Mouse (Mus musculus): Measurements from ENCODE around the gene 4930404N11Rik. TPM values are rescaled to one million over a fixed set of nuclear protein-coding genes. Genes with fewer than 3 reads are reported as not detected.
A peak's percentile ranks its signal among the peaks of the same experiment; 100 is the strongest.

The 4930404N11Rik gene
- polyA plus RNA-seq, 2 experiments: 0.37 to 0.43 TPM

DNA sequence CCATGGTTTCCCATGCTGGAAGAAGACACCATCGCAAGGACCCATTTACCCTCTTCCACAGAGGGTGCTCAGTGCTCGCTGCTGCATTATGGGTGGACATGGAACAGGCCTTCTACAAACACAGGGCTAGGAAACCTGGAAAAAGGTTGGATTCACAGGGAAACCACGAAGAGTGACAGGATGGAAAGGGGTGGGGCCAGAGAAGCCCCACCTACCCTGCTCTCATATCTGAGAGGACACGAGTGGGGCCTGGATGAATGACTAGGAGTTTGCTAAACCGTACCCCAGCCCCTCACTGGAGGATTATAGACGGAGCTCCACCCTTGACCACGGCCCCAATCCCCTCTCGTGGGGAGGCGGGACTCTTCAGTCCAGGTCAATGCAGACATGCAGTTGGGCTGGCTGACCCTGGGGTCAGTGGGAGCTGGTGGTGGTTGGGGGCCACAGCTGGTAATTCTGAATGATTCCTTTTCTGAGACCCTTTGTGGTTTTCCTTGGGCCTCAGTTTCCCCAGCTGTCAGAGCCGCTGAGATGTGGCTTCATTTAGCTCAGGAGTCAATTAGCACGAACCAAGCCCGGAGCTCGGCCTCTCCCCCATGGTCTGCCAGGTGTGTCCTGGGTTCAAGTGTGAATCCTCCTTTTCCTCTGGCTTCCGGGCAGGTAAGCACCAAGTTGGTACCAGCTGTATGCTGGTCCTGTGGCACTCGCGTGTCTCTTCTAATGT, 47.1 kb upstream of the 4930404N11Rik start:
- WGBS: 77% methylated on average over 16 of the region's 16 CpGs
- no peak overlapping the region for H3K9ac ChIP-seq (ENCODE audit: low read depth, low read length, severe bottlenecking)
- H3K36me3 ChIP-seq (ENCODE audit: control insufficient read depth, insufficient read depth, low read length): peaks cover 44% of the 10 kb centered on the region
- ATAC-seq (ENCODE audit: low FRiP score, low read depth): no peak
- H3K4me3 ChIP-seq (replicated peaks; ENCODE audit: low read length): no peak overlapping the region
- peak overlapping the region; percentile 63; the same call in 1 of the 2 replicates for H3K27ac ChIP-seq (replicated peaks; ENCODE audit: low read depth, low read length)
- TF ChIP-seq POLR2A (IDR thresholded peaks at IDR 0.05; ENCODE audit: borderline replicate concordance, extremely low read depth, insufficient read depth, insufficient read length): no peak
- H3K27me3 ChIP-seq (ENCODE audit: control insufficient read depth, insufficient read depth, low read length): no peaks in the 10 kb centered on the region
- peaks cover 77% of the 10 kb centered on the region for H3K4me1 ChIP-seq (ENCODE audit: control insufficient read depth, insufficient read depth, low read length)
- H3K9me3 ChIP-seq (ENCODE audit: control insufficient read depth, low read length): no peaks in the 10 kb centered on the region
- no peak for DNase-seq (ENCODE audit: low spot score)
- H3K4me2 ChIP-seq (replicated peaks; ENCODE audit: low read depth, low read length, severe bottlenecking): no peak overlapping the region

- Histone ChIP-seq H3K27me3 (ENCODE audit: control insufficient read depth, insufficient read depth, low read length) (no peaks in the 10 kb centered on the region), H3K9me3 (ENCODE audit: control insufficient read depth, low read length) (no peaks in the 10 kb centered on the region), H3K4me1 (ENCODE audit: control insufficient read depth, insufficient read depth, low read length) (peaks cover 77% of the 10 kb centered on the region), H3K27ac (replicated peaks; ENCODE audit: low read depth, low read length) (peak overlapping the region; percentile 63), H3K36me3 (ENCODE audit: control insufficient read depth, insufficient read depth, low read length) (peaks cover 51% of the 10 kb centered on the region), H3K9ac (ENCODE audit: low read depth, low read length, severe bottlenecking) (no peak overlapping the region), H3K4me3 (replicated peaks; ENCODE audit: low read length) (no peak overlapping the region), H3K4me2 (replicated peaks; ENCODE audit: low read depth, low read length, severe bottlenecking) (no peak overlapping the region; the same call in 1 of the 2 replicates)
- no peak for TF ChIP-seq POLR2A (IDR thresholded peaks at IDR 0.05; ENCODE audit: borderline replicate concordance, extremely low read depth, insufficient read depth, insufficient read length)
- 61% methylated on average over 17 of the region's 18 CpGs for WGBS
- DNase-seq (ENCODE audit: low spot score) (peak; percentile 55), ATAC-seq (ENCODE audit: low FRiP score, low read depth) (no peak)
Observed at GRCm38 (mm10) chr10:81411471-81412400, 46.1 kb upstream of the 4930404N11Rik start.

GRCm38 (mm10) chr10:81410981-81411380, 45.4 kb upstream of the 4930404N11Rik start:
- Histone ChIP-seq H3K9ac (ENCODE audit: low read depth, low read length, severe bottlenecking) (no peak overlapping the region), H3K27me3 (ENCODE audit: control insufficient read depth, insufficient read depth, low read length) (no peaks in the 10 kb centered on the region), H3K4me1 (ENCODE audit: control insufficient read depth, insufficient read depth, low read length) (peaks cover 71% of the 10 kb centered on the region), H3K4me3 (replicated peaks; ENCODE audit: low read length) (no peak overlapping the region), H3K36me3 (ENCODE audit: control insufficient read depth, insufficient read depth, low read length) (peaks cover 58% of the 10 kb centered on the region), H3K27ac (replicated peaks; ENCODE audit: low read depth, low read length) (peak overlapping the region; percentile 63), H3K4me2 (replicated peaks; ENCODE audit: low read depth, low read length, severe bottlenecking) (peak overlapping the region; percentile 7; the same call in 1 of the 2 replicates), H3K9me3 (ENCODE audit: control insufficient read depth, low read length) (no peaks in the 10 kb centered on the region)
- 70% methylated on average over 9 of the region's 9 CpGs for WGBS
- no peak for TF ChIP-seq POLR2A (IDR thresholded peaks at IDR 0.05; ENCODE audit: borderline replicate concordance, extremely low read depth, insufficient read depth, insufficient read length)
- ATAC-seq (ENCODE audit: low FRiP score, low read depth) (no peak), DNase-seq (ENCODE audit: low spot score) (no peak)

- Histone ChIP-seq H3K27me3 (ENCODE audit: control insufficient read depth, insufficient read depth, low read length) (no peaks in the 10 kb centered on the region), H3K9me3 (ENCODE audit: control insufficient read depth, low read length) (no peaks in the 10 kb centered on the region), H3K4me1 (ENCODE audit: control insufficient read depth, insufficient read depth, low read length) (peaks cover 65% of the 10 kb centered on the region), H3K27ac (replicated peaks; ENCODE audit: low read depth, low read length) (no peak overlapping the region; the same call in 1 of the 2 replicates), H3K9ac (ENCODE audit: low read depth, low read length, severe bottlenecking) (no peak overlapping the region), H3K4me2 (replicated peaks; ENCODE audit: low read depth, low read length, severe bottlenecking) (no peak overlapping the region), H3K36me3 (ENCODE audit: control insufficient read depth, insufficient read depth, low read length) (peaks cover 62% of the 10 kb centered on the region), H3K4me3 (replicated peaks; ENCODE audit: low read length) (no peak overlapping the region)
- no peak for TF ChIP-seq POLR2A (IDR thresholded peaks at IDR 0.05; ENCODE audit: borderline replicate concordance, extremely low read depth, insufficient read depth, insufficient read length)
- WGBS: 58% methylated on average over 4 of the region's 4 CpGs
- DNase-seq (ENCODE audit: low spot score): no peak
- no peak for ATAC-seq (ENCODE audit: low FRiP score, low read depth)
Observed at GRCm38 (mm10) chr10:81410350-81410749, 44.7 kb upstream of the 4930404N11Rik start.

GRCm38 (mm10) chr10:81409330-81409729, 43.7 kb upstream of the 4930404N11Rik start:
- Histone ChIP-seq H3K9me3 (ENCODE audit: control insufficient read depth, low read length) (no peaks in the 10 kb centered on the region), H3K27me3 (ENCODE audit: control insufficient read depth, insufficient read depth, low read length) (no peaks in the 10 kb centered on the region), H3K4me1 (ENCODE audit: control insufficient read depth, insufficient read depth, low read length) (peaks cover 59% of the 10 kb centered on the region), H3K36me3 (ENCODE audit: control insufficient read depth, insufficient read depth, low read length) (peaks cover 63% of the 10 kb centered on the region), H3K27ac (replicated peaks; ENCODE audit: low read depth, low read length) (no peak overlapping the region), H3K4me3 (replicated peaks; ENCODE audit: low read length) (no peak overlapping the region), H3K4me2 (replicated peaks; ENCODE audit: low read depth, low read length, severe bottlenecking) (no peak overlapping the region), H3K9ac (ENCODE audit: low read depth, low read length, severe bottlenecking) (no peak overlapping the region)
- peak; percentile 4; the same call in 1 of the 2 replicates for ATAC-seq (ENCODE audit: low FRiP score, low read depth)
- TF ChIP-seq POLR2A (IDR thresholded peaks at IDR 0.05; ENCODE audit: borderline replicate concordance, extremely low read depth, insufficient read depth, insufficient read length): no peak
- DNase-seq (ENCODE audit: low spot score): no peak
- WGBS: 23% methylated on average over 8 of the region's 8 CpGs

Data from limb, embryonic 14.5 days (tissue).